In genomic region chr16:34485483-34485882, GRCm38 (mm10) we compare ENCODE assay signal across 12 mouse cellular contexts.
DNase-seq lines count a peak whose midpoint lies in the region; ATAC-seq and TF ChIP-seq lines count a peak whose summit lies in the region.
"Had no signal": no experiment of that assay in that cellular context is flagged by ENCODE, and none has a peak within 500 bp of the region (broad histone marks: within the 10 kb centered on the region; RNA-seq: fewer than 3 reads in every experiment).

No protein-coding gene starts in this region.

- 0 out of 2 replicates have a peak, but pooled peaks have one; percentile 15 for ATAC-seq in heart, embryonic 12.5 days (ENCODE audit: insufficient number of reproducible peaks, low FRiP score)
- ATAC-seq in neural tube, embryonic 13.5 days (ENCODE audit: low read depth) = no peak
- 0 out of 2 replicates have a peak, but pooled peaks have one; percentile 54 for ATAC-seq in forebrain, embryonic 16.5 days
- no peak for ATAC-seq in hindbrain, postnatal 0 days

- H3K4me2 ChIP-seq in heart, embryonic 12.5 days = no peak overlapping the region
- no peak overlapping the region for H3K4me2 ChIP-seq in neural tube, embryonic 13.5 days
- no peak overlapping the region for H3K4me2 ChIP-seq in forebrain, embryonic 16.5 days (ENCODE audit: low read length)
- no peak overlapping the region for H3K4me2 ChIP-seq in hindbrain, postnatal 0 days (ENCODE audit: low read depth, low read length)
- H3K4me2 ChIP-seq: liver, embryonic 15.5 days had no signal

- no peaks in the 10 kb centered on the region for H3K36me3 ChIP-seq in heart, embryonic 12.5 days
- H3K36me3 ChIP-seq in neural tube, embryonic 13.5 days = no peaks in the 10 kb centered on the region
- H3K36me3 ChIP-seq in forebrain, embryonic 16.5 days (ENCODE audit: control insufficient read depth, insufficient read depth) = no peaks in the 10 kb centered on the region
- no peaks in the 10 kb centered on the region for H3K36me3 ChIP-seq in hindbrain, postnatal 0 days (ENCODE audit: insufficient read depth, low read length)
- H3K36me3 ChIP-seq: liver, embryonic 15.5 days had no signal

- no peaks in the 10 kb centered on the region for H3K27me3 ChIP-seq in heart, embryonic 12.5 days (replicated peaks)
- H3K27me3 ChIP-seq in neural tube, embryonic 13.5 days = no peaks in the 10 kb centered on the region
- H3K27me3 ChIP-seq in forebrain, embryonic 16.5 days (replicated peaks; ENCODE audit: control insufficient read depth, insufficient read depth, low read length) = no peaks in the 10 kb centered on the region
- H3K27me3 ChIP-seq in hindbrain, postnatal 0 days (ENCODE audit: insufficient read depth, low read length) = no peaks in the 10 kb centered on the region
- H3K27me3 ChIP-seq: liver, embryonic 15.5 days had no signal

- TF ChIP-seq CTCF in hindbrain, postnatal 0 days (IDR thresholded peaks at IDR 0.05; ENCODE audit: low read depth) = no peak

- no peaks in the 10 kb centered on the region for H3K9me3 ChIP-seq in heart, embryonic 12.5 days (replicated peaks)
- no peaks in the 10 kb centered on the region for H3K9me3 ChIP-seq in neural tube, embryonic 13.5 days
- H3K9me3 ChIP-seq in forebrain, embryonic 16.5 days (ENCODE audit: control insufficient read depth, low read length) = no peaks in the 10 kb centered on the region
- no peaks in the 10 kb centered on the region for H3K9me3 ChIP-seq in hindbrain, postnatal 0 days (ENCODE audit: low read length)
- H3K9me3 ChIP-seq: liver, embryonic 15.5 days had no signal

- peak overlapping the region; percentile 81 for H3K27ac ChIP-seq in heart, embryonic 12.5 days (ENCODE audit: poor library complexity, severe bottlenecking)
- H3K27ac ChIP-seq in neural tube, embryonic 13.5 days (replicated peaks) = peak overlapping the region; percentile 46; the same call in 1 of the 2 replicates
- H3K27ac ChIP-seq in forebrain, embryonic 16.5 days (ENCODE audit: low read length) = no peak overlapping the region
- no peak overlapping the region for H3K27ac ChIP-seq in hindbrain, postnatal 0 days
- H3K27ac ChIP-seq: left cerebral cortex, adult 2 months; liver, embryonic 15.5 days had no signal

- WGBS in heart, embryonic 12.5 days = 46% methylated on average over 6 of the region's 6 CpGs
- 76% methylated on average over 6 of the region's 6 CpGs for WGBS in neural tube, embryonic 13.5 days
- WGBS in forebrain, embryonic 16.5 days = 49% methylated on average over 6 of the region's 6 CpGs
- 48% methylated on average over 6 of the region's 6 CpGs for WGBS in hindbrain, postnatal 0 days

- DNase-seq in heart, adult 9 months (ENCODE audit: low spot score in 2 of 2) = no peak
- DNase-seq in neural tube, embryonic 10.5 days (ENCODE audit: extremely low spot score, low spot score) = no peak
- DNase-seq in hindbrain, postnatal 0 days (ENCODE audit: low spot score) = peak; percentile 65
- DNase-seq in ovary, postnatal 10 days (ENCODE audit: low spot score) = no peak
- DNase-seq in left cerebral cortex, adult 9 months (ENCODE audit: low spot score in 2 of 2) = no peak
- DNase-seq: kidney, adult 9 months; spleen, adult 18-20 months had no signal

- peaks cover 35% of the 10 kb centered on the region for H3K4me1 ChIP-seq in heart, embryonic 12.5 days (replicated peaks)
- peaks cover 45% of the 10 kb centered on the region for H3K4me1 ChIP-seq in neural tube, embryonic 13.5 days (replicated peaks)
- H3K4me1 ChIP-seq in forebrain, embryonic 16.5 days (replicated peaks; ENCODE audit: control insufficient read depth, insufficient read depth, low read length) = peaks cover 22% of the 10 kb centered on the region
- H3K4me1 ChIP-seq in hindbrain, postnatal 0 days (ENCODE audit: insufficient read depth, low read length) = no peaks in the 10 kb centered on the region
- H3K4me1 ChIP-seq: liver, embryonic 15.5 days had no signal

- H3K9ac ChIP-seq in heart, embryonic 12.5 days = no peak overlapping the region
- H3K9ac ChIP-seq in neural tube, embryonic 13.5 days = no peak overlapping the region
- no peak overlapping the region for H3K9ac ChIP-seq in forebrain, embryonic 16.5 days (replicated peaks; ENCODE audit: low read depth, low read length)
- H3K9ac ChIP-seq in hindbrain, postnatal 0 days (replicated peaks; ENCODE audit: low read length) = no peak overlapping the region
- H3K9ac ChIP-seq: liver, embryonic 15.5 days had no signal

- no peak overlapping the region for H3K4me3 ChIP-seq in heart, embryonic 12.5 days
- H3K4me3 ChIP-seq in neural tube, embryonic 13.5 days = no peak overlapping the region
- no peak overlapping the region for H3K4me3 ChIP-seq in forebrain, embryonic 16.5 days (replicated peaks; ENCODE audit: low read length)
- H3K4me3 ChIP-seq in hindbrain, postnatal 0 days (ENCODE audit: low read length) = no peak overlapping the region
- H3K4me3 ChIP-seq: left cerebral cortex, adult 2 months; liver, embryonic 15.5 days had no signal

Comparison
In these comparisons a context has a peak if more than half of its experiments do, and no peak if none do; other contexts are left out.
1. ATAC-seq: peak in heart, embryonic 12.5 days (single experiment) and forebrain, embryonic 16.5 days (single experiment); none in neural tube, embryonic 13.5 days (single experiment) and hindbrain, postnatal 0 days (single experiment).
2. H3K27ac ChIP-seq: peak in heart, embryonic 12.5 days (single experiment) and neural tube, embryonic 13.5 days (single experiment); none in forebrain, embryonic 16.5 days (single experiment) and hindbrain, postnatal 0 days (single experiment).